Mouse (Mus musculus) c-Kit-positive CD71-positive TER-119-positive erythroid progenitor cells, embryonic 14.5 days (primary cell): ENCODE data around the gene Olfr1373.

Experiments
- DNase-seq: peaks from one replicate; pipeline ENCODE4 v3.0.0-alpha.2; 2013; ENCODE audit warnings: low spot score

Gene Olfr1373

DNA sequence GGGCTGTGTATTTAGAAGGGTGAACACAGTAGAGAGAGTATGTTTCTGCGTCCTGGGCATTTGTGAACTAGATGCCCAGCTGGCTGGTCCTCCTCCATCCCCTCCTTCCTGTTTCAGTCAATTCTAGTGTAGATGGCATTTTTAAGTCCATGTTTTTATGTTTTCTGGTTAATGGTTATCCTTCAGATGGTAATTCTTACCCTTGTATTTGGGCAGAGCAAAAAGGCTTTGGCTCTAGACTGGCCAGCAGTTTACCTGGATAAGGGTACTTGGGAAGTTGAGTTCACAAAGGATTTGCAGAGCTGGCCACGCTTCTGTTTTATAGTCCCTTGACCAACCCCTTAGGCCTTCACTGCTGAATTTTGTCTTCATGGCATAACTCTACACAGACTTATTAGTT is 39.3 kb downstream of the Olfr1373 start:
- DNase-seq: no peak

DNA sequence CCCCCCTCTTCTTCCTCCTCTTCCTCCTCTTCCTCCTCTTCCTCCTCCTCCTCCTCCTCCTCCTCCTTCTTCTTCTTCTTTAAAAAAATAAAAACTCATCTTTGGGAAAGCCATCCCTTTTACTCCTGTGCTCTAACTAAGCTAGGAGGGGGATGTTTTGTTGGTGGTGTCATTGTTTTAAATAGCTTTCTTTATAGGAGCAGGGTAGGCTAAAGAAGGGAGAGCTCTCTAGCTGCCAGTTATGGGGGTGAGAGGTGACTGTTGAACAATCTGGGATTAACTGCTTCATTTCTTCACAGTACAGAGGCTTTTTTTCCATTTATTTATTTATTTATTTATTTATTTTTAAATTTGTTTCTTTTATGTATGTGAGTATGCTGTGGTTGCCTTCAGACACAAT is 39.8 kb downstream of the Olfr1373 start:
- no peak for DNase-seq

DNA sequence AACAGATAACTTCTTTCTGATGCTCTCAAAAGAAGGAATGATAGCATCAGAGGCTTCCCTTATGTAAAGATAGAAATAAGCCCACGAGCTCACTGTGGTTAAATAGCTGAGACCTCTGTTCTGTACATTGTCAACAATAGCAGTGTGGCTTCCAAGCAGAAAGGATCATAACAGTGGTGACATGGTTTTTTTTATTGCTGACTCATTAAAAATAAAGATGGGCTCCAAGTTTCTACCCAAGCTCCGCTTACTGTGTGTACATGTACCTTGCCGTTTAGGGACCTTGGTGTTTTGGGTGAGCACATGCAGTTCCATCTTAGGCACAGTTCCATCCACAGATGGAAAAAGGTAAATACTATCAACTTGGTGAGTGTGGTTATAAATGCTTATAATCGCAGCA is 42.4 kb downstream of the Olfr1373 start:
- no peak for DNase-seq

DNA sequence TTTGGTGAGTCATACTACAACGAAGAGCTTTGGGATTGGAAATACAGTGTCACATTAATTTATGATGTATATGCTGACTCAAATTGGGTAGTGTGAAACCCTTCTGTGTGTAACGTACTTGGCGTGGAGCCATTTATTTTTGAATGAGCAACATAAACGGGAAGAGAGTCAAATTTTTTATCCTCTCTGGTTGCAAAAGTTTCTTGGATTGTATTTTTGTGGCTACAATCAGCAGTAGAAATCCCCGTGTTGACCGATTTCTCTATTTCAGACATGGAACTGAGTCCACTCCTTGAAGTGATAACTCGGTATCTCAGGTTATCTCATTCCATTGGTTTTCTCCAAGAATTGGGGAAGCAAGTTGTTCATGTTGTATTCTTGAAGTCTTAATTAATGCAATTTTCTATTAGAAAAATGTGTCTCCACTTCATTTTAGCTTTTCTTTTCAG is 45.5 kb downstream of the Olfr1373 start:
- no peak for DNase-seq

DNA sequence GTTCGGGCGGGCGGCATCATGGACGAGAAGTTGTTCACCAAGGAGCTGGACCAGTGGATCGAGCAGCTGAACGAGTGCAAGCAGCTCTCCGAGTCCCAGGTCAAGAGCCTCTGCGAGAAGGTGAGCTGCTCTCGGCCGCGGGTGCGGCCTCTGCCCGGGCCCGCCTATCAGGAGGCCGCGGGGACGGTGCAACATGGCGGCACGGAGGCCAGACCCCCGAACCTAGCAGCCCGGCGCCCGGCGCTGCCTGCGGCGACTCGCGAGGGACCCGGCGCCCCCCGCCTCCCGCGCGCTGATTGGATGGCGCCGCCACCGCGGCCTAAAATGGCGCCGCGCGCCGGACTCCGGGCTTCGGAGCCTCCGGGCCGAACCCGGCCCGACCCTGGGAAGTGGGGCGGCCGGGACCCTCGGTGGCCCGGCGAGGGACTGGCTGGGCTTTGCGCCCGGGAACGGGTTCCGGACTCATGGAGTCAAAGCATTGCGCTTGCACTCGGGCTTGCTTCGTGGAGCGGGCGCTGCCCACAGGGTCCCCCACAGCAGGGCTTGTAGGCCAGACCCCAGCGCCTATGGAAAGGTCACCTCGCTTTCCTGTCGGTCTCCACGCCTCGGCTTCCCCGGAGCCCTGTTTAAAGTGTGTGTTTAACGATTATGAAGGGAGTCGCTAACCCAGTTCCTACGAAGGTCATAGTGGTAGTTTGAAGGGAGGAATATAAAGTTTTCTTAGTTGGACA is 46.1 kb downstream of the Olfr1373 start:
- DNase-seq: no peak

DNA sequence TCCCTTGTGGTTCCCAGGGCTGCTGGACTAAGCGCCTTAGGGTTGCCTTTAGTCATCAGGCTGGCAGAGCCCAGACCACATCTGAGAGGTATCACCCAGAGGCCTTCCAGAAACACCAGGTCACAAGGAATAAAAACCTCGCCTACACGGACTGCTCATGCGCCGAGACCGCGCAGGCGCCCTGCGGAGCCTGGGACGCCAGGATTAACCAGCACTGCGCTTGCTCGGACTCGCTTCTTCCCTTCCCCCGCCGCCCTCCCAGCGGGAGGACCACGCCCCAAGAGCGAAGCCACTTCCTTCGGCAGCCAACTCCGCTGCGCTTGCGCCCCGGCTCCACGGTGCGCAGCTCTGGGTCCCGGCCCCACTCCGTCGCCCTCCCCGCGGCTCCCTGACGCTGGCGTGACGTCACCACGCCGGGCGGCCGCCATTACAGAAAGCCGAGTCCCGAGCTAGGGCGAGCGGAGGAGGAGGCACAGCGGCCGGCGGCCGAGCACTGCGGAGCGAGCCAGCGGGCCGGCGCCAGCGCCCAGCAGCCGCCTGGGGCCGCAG is 46.9 kb downstream of the Olfr1373 start, which contains the start of gene Ppp2ca:
Ppp2ca (plus strand) TSS at position 284 of the 549 bp plus-strand sequence.
- peak; percentile 97 for DNase-seq

DNA sequence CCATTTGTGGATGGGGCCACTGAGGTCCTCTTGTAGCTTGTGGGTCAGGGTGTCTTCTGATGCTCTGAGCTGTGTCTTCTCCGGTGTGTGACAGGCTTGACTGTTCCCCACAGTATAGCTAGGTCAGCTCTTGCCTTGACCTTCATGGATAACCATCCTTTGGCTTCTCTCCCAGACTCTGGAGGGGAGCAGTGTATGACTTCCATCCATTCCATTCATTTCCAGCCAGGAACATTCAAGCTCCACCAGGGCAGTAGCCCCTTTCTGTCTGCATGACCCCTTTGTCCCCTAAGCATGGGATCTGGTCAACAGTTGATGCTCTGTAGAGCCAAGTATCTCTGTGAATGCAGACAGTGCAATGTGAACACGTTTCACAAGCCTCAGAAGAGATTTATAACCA is 47.7 kb downstream of the Olfr1373 start:
- DNase-seq: no peak

DNA sequence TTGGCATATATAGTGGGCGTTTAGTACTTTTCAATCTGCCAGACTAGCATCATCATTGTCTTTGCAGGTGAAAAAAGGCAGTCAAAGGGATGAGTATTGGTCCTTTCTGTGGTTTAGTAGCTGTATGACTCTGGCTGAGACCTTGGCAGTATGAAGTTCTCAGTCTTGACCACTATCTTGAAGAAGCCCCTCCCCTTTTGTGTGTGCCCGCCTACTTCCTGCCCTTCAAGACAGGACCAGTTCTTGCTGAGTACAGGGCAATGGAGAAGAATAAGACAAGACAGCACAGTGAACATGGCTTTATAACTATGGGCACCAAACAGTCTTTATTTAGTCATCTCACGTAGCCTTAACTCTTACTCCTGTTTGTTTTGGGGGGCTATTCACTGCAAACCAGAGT is 48.3 kb downstream of the Olfr1373 start:
- no peak for DNase-seq
